Mouse (Mus musculus): Measurements from ENCODE around the gene Med26. TPM values are rescaled to one million over a fixed set of nuclear protein-coding genes. Genes with fewer than 3 reads are reported as not detected.

Gene Med26
- total and polyA plus RNA-seq, 3 experiments, result 14.1 to 28.3 TPM; not detected in 1

GRCm38 (mm10) chr8:72495411-72496111 lies 52.5 kb downstream of the Med26 start:
- H3K9ac ChIP-seq (ENCODE audit: control insufficient read depth, low read depth, low read length, poor library complexity, severe bottlenecking), result no peak overlapping the region
- H3K4me3 ChIP-seq (ENCODE audit: control insufficient read depth in 1 of 2, insufficient read depth in 1 of 2, low read depth in 2 of 2, low read length in 2 of 2), result no peak overlapping the region
- no peak for TF ChIP-seq SIN3A (IDR thresholded peaks at IDR 0.05; ENCODE audit: low read length)
- no peak for TF ChIP-seq MAZ (IDR thresholded peaks at IDR 0.05; ENCODE audit: low read depth, low read length)
- no peak for TF ChIP-seq GATA1 (IDR thresholded peaks at IDR 0.05; ENCODE audit: low read depth, low read length)
- no peak for TF ChIP-seq SMC3 (IDR thresholded peaks at IDR 0.05; ENCODE audit: low read depth, low read length)
- H3K4me1 ChIP-seq (ENCODE audit: control insufficient read depth in 1 of 2, insufficient read depth in 2 of 2, low read length in 2 of 2), result peaks cover 0 to 12% of the 10 kb centered on the region in 2 experiments; a peak in 1 of 4 replicates
- peaks cover 32% of the 10 kb centered on the region for H3K79me2 ChIP-seq (ENCODE audit: control insufficient read depth, insufficient read depth, low read length, poor library complexity)
- DNase-seq (ENCODE audit: low read depth, low spot score), result no peak
- H3K27me3 ChIP-seq (ENCODE audit: control insufficient read depth in 1 of 2, insufficient read depth in 2 of 2, low read length in 2 of 2), result no peaks in the 10 kb centered on the region
- no peak overlapping the region for H3K27ac ChIP-seq (ENCODE audit: control insufficient read depth, low read depth, low read length)
- peaks cover 4 to 7% of the 10 kb centered on the region in 2 experiments; a peak in 3 of 4 replicates for H3K36me3 ChIP-seq (ENCODE audit: control insufficient read depth in 1 of 2, insufficient read depth in 2 of 2, low read length in 2 of 2)
- H3K9me3 ChIP-seq (replicated peaks; ENCODE audit: insufficient read depth, low read length), result no peaks in the 10 kb centered on the region

GRCm38 (mm10) chr8:72493381-72493780 lies 54.7 kb downstream of the Med26 start:
- Histone ChIP-seq H3K27ac (ENCODE audit: control insufficient read depth, low read depth, low read length) (peak overlapping the region; percentile 72), H3K27me3 (ENCODE audit: control insufficient read depth in 1 of 2, insufficient read depth in 2 of 2, low read length in 2 of 2) (no peaks in the 10 kb centered on the region), H3K4me3 (ENCODE audit: control insufficient read depth in 1 of 2, insufficient read depth in 1 of 2, low read depth in 2 of 2, low read length in 2 of 2) (peak overlapping the region; percentile 70 to 71), H3K9ac (ENCODE audit: control insufficient read depth, low read depth, low read length, poor library complexity, severe bottlenecking) (peak overlapping the region; percentile 68), H3K79me2 (ENCODE audit: control insufficient read depth, insufficient read depth, low read length, poor library complexity) (peaks cover 20% of the 10 kb centered on the region), H3K36me3 (ENCODE audit: control insufficient read depth in 1 of 2, insufficient read depth in 2 of 2, low read length in 2 of 2) (peaks cover 4 to 7% of the 10 kb centered on the region in 2 experiments; a peak in 3 of 4 replicates), H3K4me1 (ENCODE audit: control insufficient read depth in 1 of 2, insufficient read depth in 2 of 2, low read length in 2 of 2) (peaks cover 0 to 12% of the 10 kb centered on the region in 2 experiments; a peak in 1 of 4 replicates), H3K9me3 (replicated peaks; ENCODE audit: insufficient read depth, low read length) (no peaks in the 10 kb centered on the region)
- peak; percentile 54 for DNase-seq (ENCODE audit: low read depth, low spot score)
- TF ChIP-seq KAT2A (conservative IDR thresholded peaks at IDR 0.05; ENCODE audit: low read depth, low read length) (no peak), USF2 (IDR thresholded peaks at IDR 0.05; ENCODE audit: borderline replicate concordance in 1 of 2, insufficient read depth in 1 of 2, low read depth in 1 of 2, low read length in 2 of 2) (no peak), UBTF (IDR thresholded peaks at IDR 0.05; ENCODE audit: borderline replicate concordance, insufficient read depth, low read depth, low read length) (no peak), USF1 (IDR thresholded peaks at IDR 0.05; ENCODE audit: low read depth, low read length) (no peak), EP300 (IDR thresholded peaks at IDR 0.05; ENCODE audit: low read depth in 1 of 2, low read length in 2 of 2) (no peak), ZC3H11A (IDR thresholded peaks at IDR 0.05; ENCODE audit: low read depth, low read length) (no peak), NELFE (IDR thresholded peaks at IDR 0.05; ENCODE audit: low read depth, low read length) (no peak), ETS1 (IDR thresholded peaks at IDR 0.05; ENCODE audit: low read depth, low read length) (no peak), SMC3 (IDR thresholded peaks at IDR 0.05; ENCODE audit: low read depth, low read length) (no peak)

- Histone ChIP-seq H3K9ac (ENCODE audit: control insufficient read depth, low read depth, low read length, poor library complexity, severe bottlenecking) (peak overlapping the region; percentile 68), H3K27ac (ENCODE audit: control insufficient read depth, low read depth, low read length) (peak overlapping the region; percentile 72), H3K4me1 (ENCODE audit: control insufficient read depth in 1 of 2, insufficient read depth in 2 of 2, low read length in 2 of 2) (peaks cover 0 to 12% of the 10 kb centered on the region in 2 experiments; a peak in 1 of 4 replicates), H3K79me2 (ENCODE audit: control insufficient read depth, insufficient read depth, low read length, poor library complexity) (peaks cover 20% of the 10 kb centered on the region), H3K4me3 (ENCODE audit: control insufficient read depth in 1 of 2, insufficient read depth in 1 of 2, low read depth in 2 of 2, low read length in 2 of 2) (peak overlapping the region; percentile 70 to 71), H3K36me3 (ENCODE audit: control insufficient read depth in 1 of 2, insufficient read depth in 2 of 2, low read length in 2 of 2) (peaks cover 3 to 7% of the 10 kb centered on the region in 2 experiments; a peak in 3 of 4 replicates), H3K27me3 (ENCODE audit: control insufficient read depth in 1 of 2, insufficient read depth in 2 of 2, low read length in 2 of 2) (no peaks in the 10 kb centered on the region), H3K9me3 (replicated peaks; ENCODE audit: insufficient read depth, low read length) (no peaks in the 10 kb centered on the region)
- peak; percentile 99 for DNase-seq (ENCODE audit: low read depth, low spot score)
- TF ChIP-seq ZKSCAN1 (IDR thresholded peaks at IDR 0.05; ENCODE audit: low read depth, low read length) (no peak), MYB (IDR thresholded peaks at IDR 0.05; ENCODE audit: low read depth, low read length) (no peak), MAZ (IDR thresholded peaks at IDR 0.05; ENCODE audit: low read depth, low read length) (peak; percentile 44; the same call in 1 of the 2 replicates), RCOR1 (IDR thresholded peaks at IDR 0.05; ENCODE audit: low read depth, low read length) (no peak), ELF1 (IDR thresholded peaks at IDR 0.05; ENCODE audit: low read depth, low read length) (peak; percentile 90), POLR2A (IDR thresholded peaks at IDR 0.05; ENCODE audit: control insufficient read depth in 1 of 2, insufficient read depth in 1 of 2, low read depth in 1 of 2, low read length in 2 of 2, poor library complexity in 1 of 2) (peak in 1 of 2 experiments; percentile 75; a peak in 2 of 4 replicates), HCFC1 (IDR thresholded peaks at IDR 0.05; ENCODE audit: low read depth, low read length) (peak; percentile 96), EP300 (IDR thresholded peaks at IDR 0.05; ENCODE audit: low read depth in 1 of 2, low read length in 2 of 2) (no peak), USF1 (IDR thresholded peaks at IDR 0.05; ENCODE audit: low read depth, low read length) (no peak), MAFK (IDR thresholded peaks at IDR 0.05; ENCODE audit: borderline replicate concordance, low read depth, low read length) (no peak), TBP (IDR thresholded peaks at IDR 0.05; ENCODE audit: low read depth, low read length) (no peak), ZC3H11A (IDR thresholded peaks at IDR 0.05; ENCODE audit: low read depth, low read length) (no peak; the same call in 1 of the 2 replicates), CTCF (IDR thresholded peaks at IDR 0.05 in 2 of 3, conservative IDR thresholded peaks at IDR 0.05 in 1 of 3; ENCODE audit: control insufficient read depth in 1 of 3, insufficient read depth in 1 of 3, low read depth in 2 of 3, low read length in 3 of 3, poor library complexity in 1 of 3, severe bottlenecking in 1 of 3) (no peak), SIN3A (IDR thresholded peaks at IDR 0.05; ENCODE audit: low read length) (peak; percentile 97), GABPA (IDR thresholded peaks at IDR 0.05; ENCODE audit: low read depth, low read length) (no peak), NELFE (IDR thresholded peaks at IDR 0.05; ENCODE audit: low read depth, low read length) (peak; percentile 66), KAT2A (conservative IDR thresholded peaks at IDR 0.05; ENCODE audit: low read depth, low read length) (no peak; the same call in 1 of the 2 replicates), SMC3 (IDR thresholded peaks at IDR 0.05; ENCODE audit: low read depth, low read length) (no peak)
Observed at GRCm38 (mm10) chr8:72492622-72493081, 55.4 kb downstream of the Med26 start.
